17 mouse cellular contexts compared by ENCODE assay signal in genomic region chr6:126503920-126504319, GRCm38 (mm10). TPM values are rescaled to one million over a fixed set of nuclear protein-coding genes. Genes with fewer than 3 reads are reported as not detected.
DNase-seq lines count a peak whose midpoint lies in the region; ATAC-seq and TF ChIP-seq lines count a peak whose summit lies in the region.
"Had no signal": no experiment of that assay in that cellular context is flagged by ENCODE, and none has a peak within 500 bp of the region (broad histone marks: within the 10 kb centered on the region; RNA-seq: fewer than 3 reads in every experiment).

No protein-coding gene starts in this region.

- no peaks in the 10 kb centered on the region for H3K27me3 ChIP-seq in cerebellum, adult 2 months (ENCODE audit: control insufficient read depth, insufficient read depth, low read length)
- H3K27me3 ChIP-seq in kidney, postnatal 0 days (ENCODE audit: insufficient read depth, low read length): no peaks in the 10 kb centered on the region
- peaks cover 6% of the 10 kb centered on the region; the same call in 1 of the 2 replicates for H3K27me3 ChIP-seq in kidney, embryonic 16.5 days (ENCODE audit: insufficient read depth, low read length)
- no peaks in the 10 kb centered on the region for H3K27me3 ChIP-seq in thymus, adult 2 months (ENCODE audit: control insufficient read depth, insufficient read depth, low read length)

- no peak overlapping the region for H3K9ac ChIP-seq in kidney, postnatal 0 days (ENCODE audit: low read depth, low read length)
- H3K9ac ChIP-seq in kidney, embryonic 16.5 days (replicated peaks; ENCODE audit: low read length): no peak overlapping the region
- H3K9ac ChIP-seq: heart, embryonic 15.5 days; hindbrain, embryonic 14.5 days had no signal

- no peak for DNase-seq in cerebellum, adult 2 months
- no peak for DNase-seq in cerebellum, adult 11 months
- no peak for DNase-seq in kidney, postnatal 0 days (ENCODE audit: low spot score)
- peak; percentile 40 for DNase-seq in thymus, postnatal 4 days
- no peak for DNase-seq in thymus, adult 2 months
- no peak for DNase-seq in frontal cortex, postnatal 14 days (ENCODE audit: low spot score in 2 of 2)
- no peak for DNase-seq in embryo, embryonic 10 days (ENCODE audit: low spot score)
- DNase-seq: cerebellum, adult 11-12 months; gastrocnemius, postnatal 36 days; lung, adult 2 months; retina, postnatal 1 day; spleen, adult 18-20 months had no signal

- no peaks in the 10 kb centered on the region for H3K9me3 ChIP-seq in kidney, postnatal 0 days (replicated peaks; ENCODE audit: low read length)
- no peaks in the 10 kb centered on the region for H3K9me3 ChIP-seq in kidney, embryonic 16.5 days (ENCODE audit: low read length)
- H3K9me3 ChIP-seq: heart, embryonic 15.5 days had no signal

- H3K4me2 ChIP-seq in kidney, postnatal 0 days (ENCODE audit: low read length): no peak overlapping the region
- no peak overlapping the region for H3K4me2 ChIP-seq in kidney, embryonic 16.5 days (replicated peaks; ENCODE audit: low read depth, low read length)
- H3K4me2 ChIP-seq: heart, embryonic 15.5 days; hindbrain, embryonic 14.5 days had no signal

- no peak overlapping the region for H3K4me3 ChIP-seq in cerebellum, adult 2 months (replicated peaks; ENCODE audit: insufficient read depth, low read depth, low read length)
- no peak overlapping the region for H3K4me3 ChIP-seq in kidney, postnatal 0 days (replicated peaks; ENCODE audit: low read depth, low read length)
- no peak overlapping the region for H3K4me3 ChIP-seq in kidney, embryonic 16.5 days (ENCODE audit: low read length)
- H3K4me3 ChIP-seq in thymus, adult 2 months (ENCODE audit: control insufficient read depth, insufficient read depth, low read length): no peak overlapping the region
- H3K4me3 ChIP-seq: heart, embryonic 15.5 days had no signal

- TF ChIP-seq CTCF in cerebellum, adult 2 months (IDR thresholded peaks at IDR 0.05; ENCODE audit: borderline replicate concordance, insufficient read depth, low read depth, low read length): peak; percentile 29; the same call in 1 of the 2 replicates
- TF ChIP-seq CTCF in kidney, postnatal 0 days (IDR thresholded peaks at IDR 0.05; ENCODE audit: low read depth): peak; percentile 48
- no peak for TF ChIP-seq CTCF in thymus, adult 2 months (IDR thresholded peaks at IDR 0.05; ENCODE audit: borderline replicate concordance, control insufficient read depth, extremely low read depth, insufficient read depth, low read length, poor library complexity)

- H3K4me1 ChIP-seq in cerebellum, adult 2 months (ENCODE audit: control insufficient read depth, insufficient read depth, low read length): no peaks in the 10 kb centered on the region
- H3K4me1 ChIP-seq in kidney, postnatal 0 days (replicated peaks; ENCODE audit: insufficient read depth, low read length): no peaks in the 10 kb centered on the region
- H3K4me1 ChIP-seq in kidney, embryonic 16.5 days (ENCODE audit: insufficient read depth, low read length): 0 out of 2 replicates have a peak, but pooled peaks cover 3% of the 10 kb centered on the region
- H3K4me1 ChIP-seq in thymus, adult 2 months (replicated peaks; ENCODE audit: control insufficient read depth, insufficient read depth, low read length): no peaks in the 10 kb centered on the region
- H3K4me1 ChIP-seq: heart, embryonic 15.5 days had no signal

- no peak for ATAC-seq in kidney, postnatal 0 days (replicated peaks; ENCODE audit: low FRiP score, low read depth)
- no peak for ATAC-seq in kidney, embryonic 16.5 days (ENCODE audit: low FRiP score, low TSS enrichment)
- ATAC-seq: forebrain, embryonic 16.5 days had no signal

- H3K27ac ChIP-seq in cerebellum, adult 2 months (ENCODE audit: insufficient read depth, low read length): no peak overlapping the region
- H3K27ac ChIP-seq in kidney, postnatal 0 days: no peak overlapping the region
- no peak overlapping the region for H3K27ac ChIP-seq in kidney, embryonic 16.5 days (ENCODE audit: low read length)
- H3K27ac ChIP-seq in thymus, adult 2 months (ENCODE audit: control insufficient read depth, insufficient read depth, low read length): no peak overlapping the region
- H3K27ac ChIP-seq: hindbrain, embryonic 14.5 days had no signal

- 82% methylated on average over 8 of the region's 8 CpGs for WGBS in cerebellum, adult 2 months
- 76% methylated on average over 8 of the region's 8 CpGs for WGBS in kidney, postnatal 0 days
- 85% methylated on average over 8 of the region's 8 CpGs for WGBS in kidney, embryonic 16.5 days
- 80% methylated on average over 8 of the region's 8 CpGs for WGBS in thymus, adult 2 months

- no peak for TF ChIP-seq POLR2A in cerebellum, adult 2 months (IDR thresholded peaks at IDR 0.05; ENCODE audit: borderline replicate concordance, insufficient read depth, low read length)
- TF ChIP-seq POLR2A in thymus, adult 2 months (IDR thresholded peaks at IDR 0.05; ENCODE audit: control insufficient read depth, extremely low read depth, insufficient read depth, low read length, poor library complexity): no peak

- no peaks in the 10 kb centered on the region for H3K36me3 ChIP-seq in kidney, postnatal 0 days (ENCODE audit: insufficient read depth, low read length)
- no peaks in the 10 kb centered on the region for H3K36me3 ChIP-seq in kidney, embryonic 16.5 days (ENCODE audit: insufficient read depth, low read length)
- no peaks in the 10 kb centered on the region for H3K36me3 ChIP-seq in thymus, adult 2 months (ENCODE audit: control insufficient read depth, insufficient read depth, low read length)
- H3K36me3 ChIP-seq: heart, embryonic 15.5 days had no signal

RNA-seq across cellular contexts. Expression of gene Kcna5, which starts 31.3 kb away (rescaled TPM):
- 0.80 and 1.0 TPM in 2 replicates for polyA plus RNA-seq in cerebellum, adult 2 months (2012; rRNA removed)
- polyA plus RNA-seq in kidney, postnatal 0 days (2015; fragmentation: Nextera tagmentation; extraction: Ambion mirVana): 3.0 and 3.5 TPM in 2 replicates
- polyA plus RNA-seq in kidney, embryonic 16.5 days (2015; fragmentation: Nextera tagmentation; extraction: Ambion mirVana): 4.8 and 5.0 TPM in 2 replicates
- polyA plus RNA-seq in thymus, adult 2 months (2012; rRNA removed): 0.92 and 1.6 TPM in 2 replicates
- polyA plus RNA-seq: C2C12 had no signal
